Mouse (Mus musculus) MEL (cell line): Measurements from ENCODE around the gene Sox1. TPM values are rescaled to one million over a fixed set of nuclear protein-coding genes. Genes with fewer than 3 reads are reported as not detected.

Source experiments
- DNase-seq: peaks from one replicate; pipeline ENCODE4 v3.0.0; 2011; ENCODE audit warnings: low read depth, low spot score
- H3K27ac ChIP-seq: 2 replicates; pipeline ENCODE4 v1.5.1; 2012; ENCODE audit warnings: low read depth, mild to moderate bottlenecking, control low read depth, low read length, moderate library complexity; ENCODE audit not compliant: control insufficient read depth
- H3K27me3 ChIP-seq, 2 experiments: fragments of 150-350 bp in 1 of 2; sonication (generic) in 1 of 2; 2 replicates each; pipeline ENCODE4 v1.6.1; 2012; ENCODE audit warnings: low read length in 2 of 2, mild to moderate bottlenecking in 2 of 2, improper control_type of control experiment in 1 of 2, moderate library complexity in 1 of 2; ENCODE audit not compliant: insufficient read depth in 2 of 2, control insufficient read depth in 1 of 2
- H3K36me3 ChIP-seq, 2 experiments: 2 replicates each; pipeline ENCODE4 v1.6.1; 2012 to 2014; ENCODE audit warnings: low read length in 2 of 2, improper control_type of control experiment in 1 of 2, inconsistent platforms in 1 of 2, mild to moderate bottlenecking in 1 of 2; ENCODE audit not compliant: insufficient read depth in 2 of 2, control insufficient read depth in 1 of 2
- H3K4me1 ChIP-seq, 2 experiments: fragments of 150-350 bp in 1 of 2; sonication (generic) in 1 of 2; 2 replicates each; pipeline ENCODE4 v1.6.1; 2012; ENCODE audit warnings: low read length in 2 of 2, improper control_type of control experiment in 1 of 2, mild to moderate bottlenecking in 1 of 2; ENCODE audit not compliant: insufficient read depth in 2 of 2, control insufficient read depth in 1 of 2
- H3K4me3 ChIP-seq, 2 experiments: fragments of 150-350 bp in 1 of 2; sonication (generic) in 1 of 2; 2 replicates each; pipeline ENCODE4 v1.5.1; 2012; ENCODE audit warnings: low read depth in 2 of 2, low read length in 2 of 2, mild to moderate bottlenecking in 2 of 2, moderate library complexity in 2 of 2, control low read depth in 1 of 2, improper control_type of control experiment in 1 of 2; ENCODE audit not compliant: control insufficient read depth in 1 of 2, insufficient read depth in 1 of 2
- H3K79me2 ChIP-seq: 2 replicates; pipeline ENCODE4 v1.6.1; 2012; ENCODE audit warnings: mild to moderate bottlenecking, low read length, moderate library complexity; ENCODE audit not compliant: control insufficient read depth, poor library complexity, insufficient read depth
- H3K9ac ChIP-seq: 2 replicates; pipeline ENCODE4 v1.6.1; 2012; ENCODE audit warnings: low read depth, mild to moderate bottlenecking, control low read depth, low read length, moderate library complexity; ENCODE audit not compliant: control insufficient read depth, poor library complexity, severe bottlenecking
- H3K9me3 ChIP-seq: fragments of 150-350 bp; sonication (generic); replicated peaks from 2 replicates; pipeline ENCODE4 v1.6.1; 2012; ENCODE audit warnings: mild to moderate bottlenecking, low read length, improper control_type of control experiment, moderate library complexity; ENCODE audit not compliant: insufficient read depth
- BHLHE40 ChIP-seq: IDR thresholded peaks from 2 replicates; pipeline ENCODE4 v1.6.1; 2012; ENCODE audit warnings: low read depth, mild to moderate bottlenecking, inconsistent platforms, low read length, improper control_type of control experiment, borderline replicate concordance
- E2F4 ChIP-seq: IDR thresholded peaks from 2 replicates; pipeline ENCODE4 v1.6.1; 2011; ENCODE audit warnings: low read depth, low read length, improper control_type of control experiment, borderline replicate concordance
- EP300 ChIP-seq, 2 experiments: IDR thresholded peaks; 2 replicates each; pipeline ENCODE4 v1.6.1; 2011; ENCODE audit warnings: improper control_type of control experiment in 2 of 2, low read length in 2 of 2, low read depth in 1 of 2, mild to moderate bottlenecking in 1 of 2
- GABPA ChIP-seq: IDR thresholded peaks from 2 replicates; pipeline ENCODE4 v1.6.1; 2012; ENCODE audit warnings: low read depth, mild to moderate bottlenecking, inconsistent platforms, low read length, improper control_type of control experiment, moderate library complexity
- MAFK ChIP-seq: IDR thresholded peaks from 2 replicates; pipeline ENCODE4 v1.6.1; 2011; ENCODE audit warnings: low read depth, mild to moderate bottlenecking, low read length, improper control_type of control experiment, borderline replicate concordance
- MAX ChIP-seq: IDR thresholded peaks from 2 replicates; pipeline ENCODE4 v1.6.1; 2011; ENCODE audit warnings: low read length, improper control_type of control experiment
- MAZ ChIP-seq: IDR thresholded peaks from 2 replicates; pipeline ENCODE4 v1.6.1; 2012; ENCODE audit warnings: low read depth, mild to moderate bottlenecking, inconsistent platforms, low read length, improper control_type of control experiment
- MEF2A ChIP-seq: IDR thresholded peaks from 2 replicates; pipeline ENCODE4 v1.6.1; 2014; ENCODE audit warnings: low read depth, mild to moderate bottlenecking, inconsistent platforms, low read length, improper control_type of control experiment; ENCODE audit not compliant: poor library complexity, insufficient replicate concordance, severe bottlenecking; ENCODE audit errors: extremely low read depth
- MXI1 ChIP-seq: IDR thresholded peaks from 2 replicates; pipeline ENCODE4 v1.6.1; 2011; ENCODE audit warnings: mild to moderate bottlenecking, low read depth, low read length, improper control_type of control experiment
- MYC ChIP-seq: IDR thresholded peaks from 2 replicates; pipeline ENCODE4 v1.6.1; 2011; ENCODE audit warnings: low read depth, mild to moderate bottlenecking, low read length, improper control_type of control experiment, moderate library complexity
- NELFE ChIP-seq: IDR thresholded peaks from 2 replicates; pipeline ENCODE4 v1.6.1; 2011; ENCODE audit warnings: low read depth, low read length, improper control_type of control experiment
- NRF1 ChIP-seq: IDR thresholded peaks from 2 replicates; pipeline ENCODE4 v1.6.1; 2014; ENCODE audit warnings: low read depth, mild to moderate bottlenecking, inconsistent platforms, low read length, improper control_type of control experiment, moderate library complexity; ENCODE audit not compliant: poor library complexity, insufficient read depth, severe bottlenecking
- POLR2A ChIP-seq, 2 experiments: IDR thresholded peaks; 2 replicates each; pipeline ENCODE4 v1.6.1; 2011 to 2012; ENCODE audit warnings: low read length in 2 of 2, mild to moderate bottlenecking in 2 of 2, control low read depth in 1 of 2, improper control_type of control experiment in 1 of 2, low read depth in 1 of 2, moderate library complexity in 1 of 2; ENCODE audit not compliant: control insufficient read depth in 1 of 2, insufficient read depth in 1 of 2, poor library complexity in 1 of 2
- POLR2AphosphoS2 ChIP-seq: IDR thresholded peaks from 2 replicates; pipeline ENCODE4 v1.6.1; 2011; ENCODE audit warnings: low read length, improper control_type of control experiment
- SIN3A ChIP-seq: IDR thresholded peaks from 2 replicates; pipeline ENCODE4 v1.6.1; 2012; ENCODE audit warnings: low read length, improper control_type of control experiment, inconsistent platforms
- SMC3 ChIP-seq: IDR thresholded peaks from 2 replicates; pipeline ENCODE4 v1.6.1; 2011; ENCODE audit warnings: low read depth, low read length, improper control_type of control experiment
- TAL1 ChIP-seq: IDR thresholded peaks from 2 replicates; pipeline ENCODE4 v1.6.1; 2012; ENCODE audit warnings: mild to moderate bottlenecking, inconsistent platforms, low read length, moderate library complexity, mixed read lengths
- TBP ChIP-seq: IDR thresholded peaks from 2 replicates; pipeline ENCODE4 v1.8.0; 2011; ENCODE audit warnings: low read depth, low read length, improper control_type of control experiment
- TCF12 ChIP-seq: IDR thresholded peaks from 2 replicates; pipeline ENCODE4 v1.6.1; 2014; ENCODE audit warnings: low read depth, mild to moderate bottlenecking, inconsistent platforms, low read length, improper control_type of control experiment, moderate library complexity
- ZC3H11A ChIP-seq: IDR thresholded peaks from 2 replicates; pipeline ENCODE4 v1.6.1; 2012; ENCODE audit warnings: low read depth, mild to moderate bottlenecking, inconsistent platforms, low read length, improper control_type of control experiment
- ZKSCAN1 ChIP-seq: IDR thresholded peaks from 2 replicates; pipeline ENCODE4 v1.6.1; 2012; ENCODE audit warnings: low read depth, mild to moderate bottlenecking, inconsistent platforms, low read length, improper control_type of control experiment, moderate library complexity
- polyA plus RNA-seq, 2 experiments: library from polyadenylated mRNA; stranded (reverse) in 1 of 2; unstranded in 1 of 2; fragments of >175 nt in 1 of 2; fragments of >200 nt in 1 of 2; gene quantifications; 2 replicates each; pipeline versions ENCODE4 v1.2.1 to v1.2.4; 2012; ENCODE audit warnings: low replicate concordance in 2 of 2, low read depth in 1 of 2; ENCODE audit not compliant: insufficient read length in 2 of 2, insufficient read depth in 1 of 2, missing spikeins in 1 of 2
- total RNA-seq: library from RNA; depleted of rRNA; stranded (reverse); fragments of 300-350 nt; gene quantifications from 2 replicates; pipeline ENCODE4 v1.2.3, GENCODE M21; 2012

Sox1 gene
- total and polyA plus RNA-seq, 3 experiments, result not detected

DNA sequence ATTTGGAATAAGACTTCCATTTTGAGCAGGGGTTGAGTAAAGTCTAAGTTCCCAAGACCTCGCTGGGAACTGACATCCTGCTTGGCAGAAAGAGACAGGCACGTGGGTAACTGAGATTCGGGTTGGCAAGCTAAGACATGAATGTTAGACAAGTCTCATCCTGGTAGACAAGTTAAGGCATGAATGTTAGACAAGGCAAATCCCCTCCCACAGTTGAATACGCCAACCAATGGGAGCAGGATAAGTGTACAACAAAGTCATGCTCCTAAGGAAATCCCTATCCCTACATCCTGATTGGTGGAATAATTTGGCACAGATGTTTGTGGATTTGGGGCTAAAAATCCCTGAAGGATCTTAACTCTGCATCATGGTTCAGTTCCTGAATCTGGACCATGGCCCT, 45.9 kb downstream of the Sox1 start:
- no peaks in the 10 kb centered on the region for H3K27me3 ChIP-seq
- H3K36me3 ChIP-seq, result no peaks in the 10 kb centered on the region
- H3K9me3 ChIP-seq, result no peaks in the 10 kb centered on the region
- DNase-seq, result no peak
- H3K9ac ChIP-seq, result no peak overlapping the region
- H3K4me1 ChIP-seq, result no peaks in the 10 kb centered on the region
- no peak overlapping the region for H3K27ac ChIP-seq
- H3K79me2 ChIP-seq, result no peaks in the 10 kb centered on the region
- no peak overlapping the region for H3K4me3 ChIP-seq
- no peak for TF ChIP-seq E2F4
- TF ChIP-seq POLR2A (IDR thresholded peaks at IDR 0.05; ENCODE audit: control insufficient read depth in 1 of 2, insufficient read depth in 1 of 2, low read depth in 1 of 2, low read length in 2 of 2, poor library complexity in 1 of 2), result no peak
- TF ChIP-seq EP300 (IDR thresholded peaks at IDR 0.05; ENCODE audit: low read depth in 1 of 2, low read length in 2 of 2), result no peak
- no peak for TF ChIP-seq SMC3
- no peak for TF ChIP-seq SIN3A
- no peak for TF ChIP-seq BHLHE40
- no peak for TF ChIP-seq TBP
- TF ChIP-seq NRF1, result no peak
- TF ChIP-seq ZC3H11A, result no peak
- TF ChIP-seq TAL1, result no peak
- no peak for TF ChIP-seq MEF2A
- no peak for TF ChIP-seq GABPA
- TF ChIP-seq POLR2AphosphoS2, result no peak
- no peak for TF ChIP-seq MAX
- TF ChIP-seq ZKSCAN1, result no peak
- no peak for TF ChIP-seq MAZ
- no peak for TF ChIP-seq TCF12
- no peak for TF ChIP-seq MYC
- TF ChIP-seq MXI1, result no peak
- TF ChIP-seq MAFK, result no peak

DNA sequence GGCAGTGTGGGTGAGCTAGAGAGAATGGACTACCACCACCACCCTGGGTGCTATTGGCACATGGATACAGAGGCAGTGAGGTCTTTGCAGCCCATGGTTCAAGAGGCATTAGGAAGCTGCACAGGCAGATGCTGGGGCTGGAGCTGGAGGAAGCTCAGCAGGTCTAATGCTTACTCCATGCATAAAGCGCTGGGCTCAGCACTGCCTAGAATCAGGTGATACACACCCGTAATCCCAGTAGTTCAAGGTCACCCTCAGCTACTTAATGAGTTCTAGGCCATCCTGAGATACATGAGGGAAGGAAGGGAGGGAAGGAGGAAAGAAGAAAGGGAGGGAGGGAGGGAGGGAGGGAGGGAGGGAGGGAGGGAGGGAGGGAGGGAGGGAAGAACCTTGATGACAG, 50.2 kb downstream of the Sox1 start:
- H3K4me1 ChIP-seq, result no peaks in the 10 kb centered on the region
- H3K36me3 ChIP-seq, result no peaks in the 10 kb centered on the region
- H3K9ac ChIP-seq, result no peak overlapping the region
- TF ChIP-seq MYC (no peak), TCF12 (no peak), NELFE (no peak), POLR2A (IDR thresholded peaks at IDR 0.05; ENCODE audit: control insufficient read depth in 1 of 2, insufficient read depth in 1 of 2, low read depth in 1 of 2, low read length in 2 of 2, poor library complexity in 1 of 2) (no peak)
- no peak overlapping the region for H3K27ac ChIP-seq
- DNase-seq, result no peak
- no peak overlapping the region for H3K4me3 ChIP-seq
- H3K9me3 ChIP-seq, result no peaks in the 10 kb centered on the region
- no peaks in the 10 kb centered on the region for H3K79me2 ChIP-seq
- no peaks in the 10 kb centered on the region for H3K27me3 ChIP-seq
